Mouse (Mus musculus): ENCODE measurements around the gene Ahdc1.

DNA sequence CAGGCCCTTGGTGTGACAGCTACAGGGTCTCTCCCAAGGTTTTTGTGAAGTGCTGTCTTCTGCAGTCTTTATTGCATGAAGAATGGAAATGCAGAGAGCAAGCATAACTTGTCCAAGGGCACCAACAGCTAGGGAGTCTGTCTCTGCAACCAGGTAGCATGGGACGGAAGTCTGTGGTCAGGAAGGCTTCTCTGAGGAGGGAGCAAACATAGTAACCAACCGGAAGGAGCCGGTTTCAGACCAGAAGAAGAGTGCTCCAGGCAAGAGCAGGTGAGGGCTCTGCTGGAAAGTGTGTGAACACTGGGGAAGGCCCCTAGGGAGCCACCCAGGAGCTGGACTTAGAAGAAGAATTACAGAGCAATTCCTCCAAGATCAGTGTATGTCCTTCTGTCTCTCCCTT lies 39.0 kb upstream of the Ahdc1 start:
- TF ChIP-seq CTCF (IDR thresholded peaks at IDR 0.05; ENCODE audit: low read depth, low read length) (no peak), GATA1 (IDR thresholded peaks at IDR 0.05; ENCODE audit: borderline replicate concordance, low read length) (no peak), POLR2AphosphoS5 (IDR thresholded peaks at IDR 0.05; ENCODE audit: insufficient replicate concordance, low read depth, low read length) (no peak)

Measured in G1E (cell line).